Mouse (Mus musculus) neural tube, embryonic 12.5 days (tissue): Measurements from ENCODE around the gene Txndc17. TPM values are rescaled to one million over a fixed set of nuclear protein-coding genes. Genes with fewer than 3 reads are reported as not detected.
A peak's percentile ranks its signal among the peaks of the same experiment; 100 is the strongest.
"Not testable (repeated sequence)": the region's sequence is repeated elsewhere in the genome, so short reads cannot be mapped to it uniquely, and the experiment has no call there.

Experiments
- ATAC-seq: fragments of 200-750 bp; cut with Nextera tagmentation; 2 replicates; pipeline ENCODE4 v1.8.0; 2017; ENCODE audit warnings: low read depth, mild to moderate bottlenecking, moderate TSS enrichment, moderate library complexity; ENCODE audit not compliant: low FRiP score
- H3K27ac ChIP-seq: fragments of 300-500 bp; sonication (generic); 2 replicates; pipeline ENCODE4 v1.5.1; 2016
- H3K27me3 ChIP-seq: fragments of 300-500 bp; sonication (generic); replicated peaks from 2 replicates; pipeline ENCODE4 v1.6.1; 2016; ENCODE audit warnings: mild to moderate bottlenecking
- H3K36me3 ChIP-seq: fragments of 300-500 bp; sonication (generic); 2 replicates; pipeline ENCODE4 v1.6.1; 2016; ENCODE audit warnings: mild to moderate bottlenecking
- H3K4me1 ChIP-seq: fragments of 300-500 bp; sonication (generic); 2 replicates; pipeline ENCODE4 v1.6.1; 2016
- H3K4me2 ChIP-seq: fragments of 300-500 bp; sonication (generic); replicated peaks from 2 replicates; pipeline ENCODE4 v1.6.1; 2016; ENCODE audit warnings: mild to moderate bottlenecking
- H3K4me3 ChIP-seq: fragments of 300-500 bp; sonication (generic); 2 replicates; pipeline ENCODE4 v1.5.1; 2016
- H3K9ac ChIP-seq: fragments of 300-500 bp; sonication (generic); 2 replicates; pipeline ENCODE4 v1.6.1; 2016; ENCODE audit warnings: mild to moderate bottlenecking
- H3K9me3 ChIP-seq: fragments of 300-500 bp; sonication (generic); 2 replicates; pipeline ENCODE4 v1.6.1; 2016; ENCODE audit warnings: mild to moderate bottlenecking
- WGBS: fragments of 180-500 bp; shearing (Covaris S2); methylation state at CpG from one replicate; pipeline ENCODE4 v1.1.7; 2016; 5-methylcytosine and 5-hydroxymethylcytosine counted together
- polyA plus RNA-seq: library from polyadenylated mRNA; unstranded; fragments of >200 nt; fragmentation: Nextera tagmentation; extraction: Ambion mirVana; gene quantifications from 2 replicates; pipeline ENCODE4 v1.2.1, GENCODE M21; 2016

Gene Txndc17
- 160 and 164 TPM in 2 replicates for polyA plus RNA-seq

GRCm38 (mm10) chr11:72207204-72207833 lies at the start of gene Txndc17, which contains the start of gene 4933427D14Rik:
TSS of gene Txndc17 (plus strand) at chr11:72207547.
TSS of gene 4933427D14Rik (minus strand) at chr11:72207459.
- H3K4me1 ChIP-seq, result peaks cover 23% of the 10 kb centered on the region
- H3K27me3 ChIP-seq, result no peaks in the 10 kb centered on the region
- H3K36me3 ChIP-seq, result peaks cover 21% of the 10 kb centered on the region
- H3K9me3 ChIP-seq, result no peaks in the 10 kb centered on the region
- peak; percentile 93 for ATAC-seq
- peak within 1 kb of the TSS; percentile 69 for H3K4me3 ChIP-seq
- H3K4me2 ChIP-seq, result peak within 1 kb of the TSS; percentile 72
- H3K27ac ChIP-seq, result 0 out of 2 replicates have a peak within 1 kb of the TSS, but pooled peaks have one; percentile 9
- peak within 1 kb of the TSS; percentile 71 for H3K9ac ChIP-seq
- under 1% methylated on average over 42 of the region's 42 CpGs for WGBS

GRCm38 (mm10) chr11:72163198-72163597 lies 44.1 kb upstream of the Txndc17 start:
- Histone ChIP-seq H3K36me3 (peaks cover 64% of the 10 kb centered on the region), H3K27ac (no peak overlapping the region), H3K27me3 (no peaks in the 10 kb centered on the region), H3K4me2 (no peak overlapping the region), H3K4me3 (no peak overlapping the region), H3K9ac (no peak overlapping the region), H3K9me3 (no peaks in the 10 kb centered on the region), H3K4me1 (no peaks in the 10 kb centered on the region)
- ATAC-seq, result no peak
- 93% methylated on average over 2 of the region's 2 CpGs for WGBS

- 84% methylated on average over 4 of the region's 4 CpGs for WGBS
- Histone ChIP-seq H3K4me2 (no peak overlapping the region), H3K27me3 (no peaks in the 10 kb centered on the region), H3K36me3 (peaks cover 62% of the 10 kb centered on the region), H3K27ac (no peak overlapping the region), H3K4me1 (no peaks in the 10 kb centered on the region), H3K9ac (no peak overlapping the region), H3K4me3 (no peak overlapping the region), H3K9me3 (no peaks in the 10 kb centered on the region)
- no peak for ATAC-seq
Observed at GRCm38 (mm10) chr11:72169871-72170270, 37.5 kb upstream of the Txndc17 start.

GRCm38 (mm10) chr11:72171906-72172305 lies 35.4 kb upstream of the Txndc17 start:
- 35% methylated on average over 4 of the region's 4 CpGs for WGBS
- peaks cover 58% of the 10 kb centered on the region for H3K36me3 ChIP-seq
- not testable (repeated sequence) for H3K4me2 ChIP-seq, H3K9me3 ChIP-seq, ATAC-seq, H3K9ac ChIP-seq, H3K4me1 ChIP-seq, H3K27me3 ChIP-seq, H3K4me3 ChIP-seq, H3K27ac ChIP-seq

- H3K9ac ChIP-seq, result no peak overlapping the region
- peaks cover 8% of the 10 kb centered on the region; the same call in 1 of the 2 replicates for H3K4me1 ChIP-seq
- no peak overlapping the region for H3K27ac ChIP-seq
- H3K4me3 ChIP-seq, result no peak overlapping the region
- H3K4me2 ChIP-seq, result no peak overlapping the region
- 88% methylated on average over 5 of the region's 5 CpGs for WGBS
- ATAC-seq, result no peak
- H3K9me3 ChIP-seq, result no peaks in the 10 kb centered on the region
- peaks cover 64% of the 10 kb centered on the region for H3K36me3 ChIP-seq
- H3K27me3 ChIP-seq, result no peaks in the 10 kb centered on the region
Observed at GRCm38 (mm10) chr11:72173506-72173905, 33.8 kb upstream of the Txndc17 start.

GRCm38 (mm10) chr11:72174721-72175120 lies 32.6 kb upstream of the Txndc17 start:
- H3K9ac ChIP-seq, result no peak overlapping the region
- H3K4me2 ChIP-seq, result no peak overlapping the region
- H3K4me1 ChIP-seq, result peaks cover 8% of the 10 kb centered on the region; the same call in 1 of the 2 replicates
- H3K36me3 ChIP-seq, result peaks cover 65% of the 10 kb centered on the region
- H3K27ac ChIP-seq, result no peak overlapping the region
- H3K9me3 ChIP-seq, result no peaks in the 10 kb centered on the region
- H3K27me3 ChIP-seq, result no peaks in the 10 kb centered on the region
- no peak overlapping the region for H3K4me3 ChIP-seq
- ATAC-seq, result no peak
- 94% methylated on average over 6 of the region's 6 CpGs for WGBS

GRCm38 (mm10) chr11:72175966-72176365 lies 31.4 kb upstream of the Txndc17 start:
- H3K9me3 ChIP-seq, result no peaks in the 10 kb centered on the region
- 60% methylated on average over 5 of the region's 5 CpGs for WGBS
- H3K9ac ChIP-seq, result no peak overlapping the region
- no peak overlapping the region for H3K27ac ChIP-seq
- no peak overlapping the region for H3K4me2 ChIP-seq
- H3K36me3 ChIP-seq, result peaks cover 54% of the 10 kb centered on the region
- H3K4me1 ChIP-seq, result peaks cover 8% of the 10 kb centered on the region; the same call in 1 of the 2 replicates
- no peaks in the 10 kb centered on the region for H3K27me3 ChIP-seq
- H3K4me3 ChIP-seq, result no peak overlapping the region
- no peak for ATAC-seq

GRCm38 (mm10) chr11:72176553-72176952 lies 30.8 kb upstream of the Txndc17 start:
- Histone ChIP-seq H3K9ac (no peak overlapping the region), H3K36me3 (peaks cover 58% of the 10 kb centered on the region), H3K4me1 (peaks cover 8% of the 10 kb centered on the region; the same call in 1 of the 2 replicates), H3K27ac (no peak overlapping the region), H3K27me3 (no peaks in the 10 kb centered on the region), H3K4me2 (no peak overlapping the region), H3K4me3 (no peak overlapping the region), H3K9me3 (no peaks in the 10 kb centered on the region)
- ATAC-seq, result no peak
- WGBS, result 25% methylated on average over 3 of the region's 3 CpGs

GRCm38 (mm10) chr11:72180556-72180955 lies 26.8 kb upstream of the Txndc17 start:
- 88% methylated on average over 5 of the region's 5 CpGs for WGBS
- ATAC-seq, result no peak

GRCm38 (mm10) chr11:72181136-72181535 lies 26.2 kb upstream of the Txndc17 start:
- 88% methylated on average over 4 of the region's 4 CpGs for WGBS
- Histone ChIP-seq H3K4me2 (no peak overlapping the region), H3K9ac (no peak overlapping the region), H3K27me3 (no peaks in the 10 kb centered on the region), H3K9me3 (no peaks in the 10 kb centered on the region), H3K4me1 (peaks cover 8% of the 10 kb centered on the region; the same call in 1 of the 2 replicates), H3K4me3 (no peak overlapping the region), H3K27ac (no peak overlapping the region), H3K36me3 (peaks cover 46% of the 10 kb centered on the region)
- ATAC-seq, result no peak

More at GRCm38 (mm10) chr11:72180556-72180955, 26.8 kb upstream of the Txndc17 start:
- no peak overlapping the region for H3K9ac ChIP-seq
- H3K9me3 ChIP-seq, result no peaks in the 10 kb centered on the region
- H3K4me1 ChIP-seq, result peaks cover 8% of the 10 kb centered on the region; the same call in 1 of the 2 replicates
- no peak overlapping the region for H3K4me2 ChIP-seq
- no peak overlapping the region for H3K27ac ChIP-seq
- no peak overlapping the region for H3K4me3 ChIP-seq
- H3K27me3 ChIP-seq, result no peaks in the 10 kb centered on the region
- H3K36me3 ChIP-seq, result peaks cover 52% of the 10 kb centered on the region

GRCm38 (mm10) chr11:72184252-72184651 lies 23.1 kb upstream of the Txndc17 start:
- no peak overlapping the region for H3K9ac ChIP-seq
- H3K36me3 ChIP-seq, result peaks cover 46% of the 10 kb centered on the region
- H3K27me3 ChIP-seq, result no peaks in the 10 kb centered on the region
- H3K4me3 ChIP-seq, result no peak overlapping the region
- no peak overlapping the region for H3K27ac ChIP-seq
- H3K4me2 ChIP-seq, result no peak overlapping the region
- WGBS, result 90% methylated on average over 4 of the region's 4 CpGs
- no peaks in the 10 kb centered on the region for H3K9me3 ChIP-seq
- no peaks in the 10 kb centered on the region for H3K4me1 ChIP-seq
- ATAC-seq, result no peak

- Histone ChIP-seq H3K36me3 (peaks cover 49% of the 10 kb centered on the region), H3K4me1 (no peaks in the 10 kb centered on the region), H3K9ac (no peak overlapping the region), H3K9me3 (no peaks in the 10 kb centered on the region), H3K27ac (no peak overlapping the region), H3K27me3 (no peaks in the 10 kb centered on the region), H3K4me2 (no peak overlapping the region), H3K4me3 (no peak overlapping the region)
- no peak for ATAC-seq
- WGBS, result 65% methylated on average over 1 of the region's 1 CpGs
Observed at GRCm38 (mm10) chr11:72190857-72191256, 16.5 kb upstream of the Txndc17 start.

GRCm38 (mm10) chr11:72194259-72194658 lies 13.1 kb upstream of the Txndc17 start:
- Histone ChIP-seq H3K27me3 (no peaks in the 10 kb centered on the region), H3K27ac (no peak overlapping the region), H3K36me3 (peaks cover 52% of the 10 kb centered on the region), H3K4me1 (no peaks in the 10 kb centered on the region), H3K9me3 (no peaks in the 10 kb centered on the region), H3K4me2 (no peak overlapping the region), H3K4me3 (no peak overlapping the region), H3K9ac (no peak overlapping the region)
- 94% methylated on average over 2 of the region's 2 CpGs for WGBS
- ATAC-seq, result no peak
